Mouse (Mus musculus): ENCODE data around the gene Prss30.
"Not testable (repeated sequence)": the region's sequence is repeated elsewhere in the genome, so short reads cannot be mapped to it uniquely, and the experiment has no call there.

The Prss30 gene

GRCm38 (mm10) chr17:23984989-23985388 is 4.6 kb upstream of the Prss30 start:
- in situ Hi-C loops (cut with MboI, MseI): no loop called here

- in situ Hi-C loops (cut with MboI, MseI): no loop called here
Measured at GRCm38 (mm10) chr17:23982912-23983311, 2.5 kb upstream of the Prss30 start.

- in situ Hi-C loops (cut with MboI, MseI): no loop called here
Measured at GRCm38 (mm10) chr17:23979471-23979870, 895 bp downstream of the Prss30 start.

GRCm38 (mm10) chr17:23976665-23977064 is 3.7 kb downstream of the Prss30 start:
- in situ Hi-C loops (cut with MboI, MseI): no loop called here

GRCm38 (mm10) chr17:23971315-23971714 is 9.1 kb downstream of the Prss30 start:
- in situ Hi-C loops (cut with MboI, MseI): no loop called here

- in situ Hi-C loops (cut with MboI, MseI): loop anchor here in 1 of 2 experiments (5.0 to 10.0 kb wide), 2 partner anchors 202 to 986 kb away; no protein-coding TSS in a partner anchor
Measured at GRCm38 (mm10) chr17:23969231-23969630, 11.1 kb downstream of the Prss30 start.

GRCm38 (mm10) chr17:23968780-23969179 is 11.6 kb downstream of the Prss30 start:
- in situ Hi-C loops (cut with MboI, MseI): loop anchor here in 1 of 2 experiments (5.0 to 10.0 kb wide), 2 partner anchors 201 to 986 kb away; no protein-coding TSS in a partner anchor

- in situ Hi-C loops (cut with MboI, MseI): loop anchor here in 1 of 2 experiments (5.0 to 10.0 kb wide), 2 partner anchors 200 to 988 kb away; no protein-coding TSS in a partner anchor
Measured at GRCm38 (mm10) chr17:23966658-23967401, 13.5 kb downstream of the Prss30 start.

- in situ Hi-C loops (cut with MboI, MseI): loop anchor here in 1 of 2 experiments (5.0 to 10.0 kb wide), 2 partner anchors 199 to 989 kb away; no protein-coding TSS in a partner anchor
Measured at GRCm38 (mm10) chr17:23965805-23966425, 14.5 kb downstream of the Prss30 start.

GRCm38 (mm10) chr17:23961573-23962122 is 18.7 kb downstream of the Prss30 start:
- in situ Hi-C loops (cut with MboI, MseI): loop anchor here (5.0 to 10.0 kb wide), 3 partner anchors 36 to 993 kb away; partner anchors contain the start of gene Prss22 (in 1 of the 2)

- in situ Hi-C loops (cut with MboI, MseI): loop anchor here (5.0 to 10.0 kb wide), 3 partner anchors 37 to 995 kb away; partner anchors contain the start of gene Prss22 (in 1 of the 2)
Measured at GRCm38 (mm10) chr17:23960084-23960738, 20.2 kb downstream of the Prss30 start.

- in situ Hi-C loops (cut with MboI, MseI): loop anchor here in 1 of 2 experiments (5.0 kb wide), 1 partner anchor 103 kb away; no protein-coding TSS in a partner anchor
Measured at GRCm38 (mm10) chr17:23955174-23955573, 25.2 kb downstream of the Prss30 start, which contains the start of gene Sbpl. TSS of gene Sbpl (minus strand) at chr17:23955274.

- in situ Hi-C loops (cut with MboI, MseI): loop anchor here in 1 of 2 experiments (5.0 kb wide), 1 partner anchor 34 kb away; the partner anchor contains the start of gene Dcpp3
Measured at GRCm38 (mm10) chr17:23950828-23951227, 29.5 kb downstream of the Prss30 start.

GRCm38 (mm10) chr17:23949068-23949467 is 31.3 kb downstream of the Prss30 start:
- in situ Hi-C loops (cut with MboI, MseI): no loop called here

GRCm38 (mm10) chr17:23947486-23947885 is 32.9 kb downstream of the Prss30 start:
- in situ Hi-C loops (cut with MboI, MseI): not testable (repeated sequence)

GRCm38 (mm10) chr17:23941372-23941771 is 39.0 kb downstream of the Prss30 start, which contains the start of gene Sbp:
TSS of gene Sbp (plus strand) at chr17:23941672.
- in situ Hi-C loops (cut with MboI, MseI): no loop called here

- in situ Hi-C loops (cut with MboI, MseI): no loop called here
Measured at GRCm38 (mm10) chr17:23931157-23931556, 49.2 kb downstream of the Prss30 start.

GRCm38 (mm10) chr17:23925090-23925493 is 55.3 kb downstream of the Prss30 start:
- in situ Hi-C loops (cut with MboI, MseI): no loop called here

- in situ Hi-C loops (cut with MboI, MseI): loop anchor here in 1 of 2 experiments (5.0 kb wide), 1 partner anchor 42 kb away; the partner anchor contains the start of genes Dcpp1 and Dcpp2
Measured at GRCm38 (mm10) chr17:23924531-23925007, 55.8 kb downstream of the Prss30 start.
